Mouse (Mus musculus): ENCODE results near the gene Ptpn5. TPM values are rescaled to one million over a fixed set of nuclear protein-coding genes. Genes with fewer than 3 reads are reported as not detected.

Ptpn5 gene
- polyA plus RNA-seq (2016; fragmentation: Nextera tagmentation; extraction: Ambion mirVana): 46.4 and 51.5 TPM in 2 replicates

DNA sequence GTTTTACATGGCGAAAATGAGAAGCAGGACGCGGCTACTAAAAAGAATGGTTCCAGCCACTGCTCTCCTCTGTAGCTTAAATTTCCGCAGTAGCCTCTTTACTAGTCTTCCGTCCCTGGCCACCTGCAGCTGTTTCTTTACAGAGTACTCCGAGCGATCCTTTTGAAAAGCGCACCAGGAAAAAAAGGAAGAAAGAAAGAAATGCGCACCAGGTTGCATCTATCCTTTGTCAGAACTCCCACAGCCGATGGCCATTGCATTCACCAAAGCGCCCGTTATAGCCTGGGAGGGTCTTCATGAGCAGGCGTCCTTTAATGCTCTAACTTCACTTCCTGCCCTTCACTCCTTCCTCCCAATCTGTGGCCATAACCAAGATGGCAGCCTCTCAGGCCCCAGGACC, at the start of gene Ptpn5:
Gene Ptpn5, minus strand, starts transcription at position 354 of the 400 bp plus-strand sequence.
- peak within 1 kb of the TSS; percentile 71 for H3K4me2 ChIP-seq (replicated peaks)
- no peaks in the 10 kb centered on the region for H3K36me3 ChIP-seq
- H3K4me1 ChIP-seq: no peaks in the 10 kb centered on the region
- peak within 1 kb of the TSS; percentile 63 for H3K4me3 ChIP-seq
- H3K9me3 ChIP-seq: no peaks in the 10 kb centered on the region
- no peak for ATAC-seq (ENCODE audit: low FRiP score, low read depth)
- WGBS: 2% methylated on average over 13 of the region's 13 CpGs
- peaks cover 44% of the 10 kb centered on the region for H3K27me3 ChIP-seq
- H3K27ac ChIP-seq (replicated peaks): peak within 1 kb of the TSS; percentile 78
- H3K9ac ChIP-seq (replicated peaks): peak within 1 kb of the TSS; percentile 76

DNA sequence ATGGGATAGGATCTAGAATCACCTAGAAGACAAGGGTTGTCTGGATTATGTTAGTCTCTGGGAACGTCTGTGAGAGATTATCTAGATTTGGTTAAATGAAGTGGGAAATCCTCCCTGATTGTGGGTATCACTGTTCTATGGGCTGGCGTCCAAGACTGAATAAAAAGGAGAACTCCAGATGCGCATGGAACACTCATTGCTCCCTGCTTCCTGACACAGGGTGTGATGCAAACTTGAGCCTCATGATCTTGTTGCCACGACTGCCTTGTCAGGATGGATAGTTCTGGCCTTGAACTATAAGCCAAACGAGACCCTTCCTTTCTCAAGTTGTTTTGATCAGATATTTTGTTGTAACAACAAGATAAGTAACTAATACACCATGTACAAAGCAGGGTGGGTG, 37.3 kb upstream of the Ptpn5 start:
- ATAC-seq (ENCODE audit: low FRiP score, low read depth): no peak
- no peak overlapping the region for H3K27ac ChIP-seq (replicated peaks)
- H3K9ac ChIP-seq (replicated peaks): no peak overlapping the region
- H3K27me3 ChIP-seq: no peaks in the 10 kb centered on the region
- no peak overlapping the region for H3K4me3 ChIP-seq
- no peaks in the 10 kb centered on the region for H3K9me3 ChIP-seq
- WGBS: 78% methylated on average over 5 of the region's 5 CpGs
- no peaks in the 10 kb centered on the region for H3K36me3 ChIP-seq
- no peak overlapping the region for H3K4me2 ChIP-seq (replicated peaks)
- no peaks in the 10 kb centered on the region for H3K4me1 ChIP-seq

DNA sequence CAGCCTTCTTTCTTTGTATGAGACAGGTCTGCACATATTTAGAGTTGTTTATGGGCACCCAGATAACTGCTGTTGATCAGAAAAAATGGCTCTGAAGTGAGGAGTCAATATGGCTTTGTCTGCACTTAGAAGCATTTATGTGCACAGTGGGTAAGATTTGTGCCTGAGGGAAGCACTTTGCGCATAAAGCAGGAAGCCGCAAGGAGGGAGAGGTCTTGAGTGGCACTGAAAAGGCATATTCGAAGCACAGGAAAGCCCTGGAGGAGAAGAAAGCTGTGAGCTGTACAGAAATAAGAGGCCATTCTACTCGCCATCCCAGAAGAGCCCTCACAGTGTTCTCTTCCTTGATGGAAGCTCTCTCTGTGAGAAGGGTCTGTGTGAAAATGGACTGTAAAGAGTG, 31.5 kb upstream of the Ptpn5 start:
- no peak for ATAC-seq (ENCODE audit: low FRiP score, low read depth)
- H3K9ac ChIP-seq (replicated peaks): no peak overlapping the region
- no peaks in the 10 kb centered on the region for H3K4me1 ChIP-seq
- no peaks in the 10 kb centered on the region for H3K9me3 ChIP-seq
- no peak overlapping the region for H3K4me3 ChIP-seq
- no peaks in the 10 kb centered on the region for H3K36me3 ChIP-seq
- no peak overlapping the region for H3K4me2 ChIP-seq (replicated peaks)
- H3K27me3 ChIP-seq: no peaks in the 10 kb centered on the region
- H3K27ac ChIP-seq (replicated peaks): no peak overlapping the region
- 86% methylated on average over 4 of the region's 4 CpGs for WGBS

DNA sequence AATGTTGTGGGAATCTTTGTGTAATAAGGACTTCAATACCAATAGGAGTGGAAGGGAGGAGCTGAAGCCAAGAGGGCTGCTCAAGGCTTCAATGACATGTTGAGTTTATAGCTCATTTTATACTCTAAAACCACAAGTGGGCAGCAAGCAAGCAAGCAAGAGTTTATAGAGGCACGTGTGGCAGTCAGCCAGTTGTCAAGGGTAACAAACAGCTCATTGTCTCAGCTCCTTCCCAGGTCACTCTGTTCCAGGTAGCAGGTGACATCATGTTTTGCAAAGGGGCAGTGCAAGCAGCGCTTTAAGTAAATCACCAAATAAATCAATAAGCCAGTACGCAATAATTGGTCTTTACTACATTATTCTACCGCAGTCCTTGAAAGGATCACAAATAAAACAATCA, 29.7 kb upstream of the Ptpn5 start:
- no peak overlapping the region for H3K4me2 ChIP-seq (replicated peaks)
- no peak for ATAC-seq (ENCODE audit: low FRiP score, low read depth)
- no peak overlapping the region for H3K4me3 ChIP-seq
- no peaks in the 10 kb centered on the region for H3K9me3 ChIP-seq
- H3K4me1 ChIP-seq: no peaks in the 10 kb centered on the region
- H3K9ac ChIP-seq (replicated peaks): no peak overlapping the region
- no peaks in the 10 kb centered on the region for H3K36me3 ChIP-seq
- H3K27ac ChIP-seq (replicated peaks): no peak overlapping the region
- H3K27me3 ChIP-seq: no peaks in the 10 kb centered on the region
- WGBS: 86% methylated on average over 4 of the region's 4 CpGs

DNA sequence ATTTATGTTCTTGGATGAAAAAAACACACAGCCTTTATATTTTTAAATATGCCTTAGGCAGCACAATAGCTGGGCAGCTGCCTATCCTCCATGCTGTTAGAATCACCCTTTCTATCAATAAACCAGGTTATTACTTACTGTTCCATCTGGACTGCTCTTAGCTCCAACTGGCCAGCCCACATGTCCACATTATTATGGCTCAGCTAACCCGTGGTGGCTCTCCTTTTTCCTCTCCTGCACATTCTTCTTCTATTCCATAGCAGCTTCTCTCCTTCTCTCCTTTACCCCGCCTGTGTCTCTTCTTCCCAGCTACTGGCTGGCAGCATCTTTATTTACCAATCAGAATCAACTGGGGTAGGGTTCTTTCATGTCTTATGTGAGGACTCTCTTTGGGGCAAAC, 25.0 kb upstream of the Ptpn5 start:
- H3K9ac ChIP-seq (replicated peaks): no peak overlapping the region
- H3K36me3 ChIP-seq: no peaks in the 10 kb centered on the region
- no peak overlapping the region for H3K4me3 ChIP-seq
- H3K9me3 ChIP-seq: no peaks in the 10 kb centered on the region
- H3K27me3 ChIP-seq: no peaks in the 10 kb centered on the region
- no peaks in the 10 kb centered on the region for H3K4me1 ChIP-seq
- no peak for ATAC-seq (ENCODE audit: low FRiP score, low read depth)
- no peak overlapping the region for H3K4me2 ChIP-seq (replicated peaks)
- WGBS: 60% methylated on average over 2 of the region's 2 CpGs
- no peak overlapping the region for H3K27ac ChIP-seq (replicated peaks)

DNA sequence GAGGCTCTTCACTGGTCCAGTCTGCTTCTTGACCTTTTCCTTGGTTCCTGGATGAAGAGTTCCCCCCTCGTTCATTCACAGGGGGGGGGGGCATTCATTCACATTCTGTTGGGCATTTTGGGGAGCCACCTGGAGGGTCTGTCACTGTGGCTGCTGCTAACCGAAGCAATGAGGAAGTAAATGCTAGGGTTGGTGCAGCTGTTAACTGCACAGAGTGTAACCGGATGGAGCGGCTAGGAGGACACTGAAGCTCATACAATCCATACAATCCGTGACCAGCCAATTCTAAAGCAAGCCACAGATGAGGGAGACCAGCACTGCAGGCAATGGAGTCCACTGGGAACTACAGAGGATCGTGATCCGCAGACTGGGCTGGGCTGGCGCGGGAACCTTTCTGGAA, 24.3 kb upstream of the Ptpn5 start:
- H3K9me3 ChIP-seq: no peaks in the 10 kb centered on the region
- H3K27ac ChIP-seq (replicated peaks): no peak overlapping the region
- H3K36me3 ChIP-seq: no peaks in the 10 kb centered on the region
- 84% methylated on average over 9 of the region's 9 CpGs for WGBS
- H3K9ac ChIP-seq (replicated peaks): no peak overlapping the region
- no peaks in the 10 kb centered on the region for H3K27me3 ChIP-seq
- no peaks in the 10 kb centered on the region for H3K4me1 ChIP-seq
- no peak for ATAC-seq (ENCODE audit: low FRiP score, low read depth)
- H3K4me2 ChIP-seq (replicated peaks): no peak overlapping the region
- no peak overlapping the region for H3K4me3 ChIP-seq

DNA sequence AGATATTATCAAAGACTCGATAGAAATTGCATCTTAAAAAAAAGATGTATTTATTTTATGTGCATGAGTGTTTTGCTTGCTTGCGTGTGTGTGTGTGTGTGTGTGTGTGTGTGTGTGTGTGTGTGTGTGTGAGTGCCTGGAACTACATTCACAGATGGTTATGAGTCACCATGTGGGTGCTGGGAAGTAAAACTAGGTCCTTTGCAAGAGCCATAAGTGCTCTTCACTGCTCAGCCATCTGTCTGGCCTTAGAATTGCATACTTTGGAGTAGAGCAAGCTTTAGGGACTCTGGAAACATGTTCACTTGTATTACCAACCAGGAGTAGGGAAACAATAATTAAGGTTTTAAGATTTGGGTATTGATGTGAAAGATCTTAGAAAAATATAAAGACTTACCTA, 22.4 kb upstream of the Ptpn5 start:
- H3K27me3 ChIP-seq: no peaks in the 10 kb centered on the region
- no peak for ATAC-seq (ENCODE audit: low FRiP score, low read depth)
- no peak overlapping the region for H3K9ac ChIP-seq (replicated peaks)
- no peak overlapping the region for H3K4me3 ChIP-seq
- H3K36me3 ChIP-seq: no peaks in the 10 kb centered on the region
- WGBS: 83% methylated on average over 2 of the region's 2 CpGs
- H3K4me2 ChIP-seq (replicated peaks): no peak overlapping the region
- no peaks in the 10 kb centered on the region for H3K4me1 ChIP-seq
- no peak overlapping the region for H3K27ac ChIP-seq (replicated peaks)
- no peaks in the 10 kb centered on the region for H3K9me3 ChIP-seq

DNA sequence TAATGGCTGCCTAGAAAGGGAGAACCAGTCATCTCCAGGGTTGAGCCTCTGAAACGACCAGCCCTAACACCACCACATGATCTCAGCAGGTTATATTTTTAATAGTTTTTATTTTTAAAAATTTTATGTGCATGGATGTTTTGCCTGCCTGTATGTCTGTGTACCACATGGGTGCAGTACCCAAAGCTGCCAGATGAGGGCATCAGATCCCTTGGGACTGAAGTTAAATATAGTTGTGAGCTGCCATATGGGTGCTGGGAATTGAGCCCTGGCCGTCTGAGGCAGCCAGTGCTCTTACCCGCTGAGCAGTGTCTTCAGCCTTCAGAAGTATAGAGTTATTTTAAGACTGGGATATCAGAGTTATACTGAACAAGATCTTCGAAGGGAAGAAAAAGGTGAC, 21.9 kb upstream of the Ptpn5 start:
- no peak overlapping the region for H3K4me2 ChIP-seq (replicated peaks)
- H3K9ac ChIP-seq (replicated peaks): no peak overlapping the region
- H3K9me3 ChIP-seq: no peaks in the 10 kb centered on the region
- no peaks in the 10 kb centered on the region for H3K27me3 ChIP-seq
- 91% methylated on average over 4 of the region's 4 CpGs for WGBS
- no peak overlapping the region for H3K4me3 ChIP-seq
- H3K36me3 ChIP-seq: no peaks in the 10 kb centered on the region
- no peak for ATAC-seq (ENCODE audit: low FRiP score, low read depth)
- H3K4me1 ChIP-seq: no peaks in the 10 kb centered on the region
- no peak overlapping the region for H3K27ac ChIP-seq (replicated peaks)

DNA sequence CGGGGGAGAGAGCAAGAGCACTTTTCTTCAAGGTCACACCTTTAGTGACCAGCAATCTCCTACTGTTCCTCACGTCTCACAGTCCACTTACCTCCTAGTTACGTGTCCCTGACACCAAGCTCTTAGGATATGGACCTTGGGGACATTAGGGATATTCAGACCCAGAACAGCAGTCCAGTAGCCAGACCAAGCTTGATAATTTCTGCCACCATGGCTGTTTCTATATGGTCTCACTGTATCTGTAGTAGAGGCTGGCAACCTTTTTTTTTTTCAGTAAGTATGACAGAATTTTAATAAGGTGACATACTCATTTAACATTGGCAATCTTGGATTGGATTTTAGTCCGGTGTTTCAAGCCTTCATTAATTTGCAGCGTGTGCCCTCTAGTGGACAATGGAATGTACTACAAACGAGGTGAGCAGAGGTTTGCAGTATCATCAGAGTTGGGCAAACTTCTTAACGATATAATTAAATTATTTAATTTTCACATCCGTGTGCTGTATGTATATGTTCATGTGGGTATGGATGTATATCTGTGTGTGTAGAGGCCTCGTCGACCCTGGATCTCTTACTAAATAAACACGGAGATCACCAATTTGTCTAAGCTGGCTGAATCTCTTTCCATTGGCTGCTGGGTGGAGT, 17.1 kb upstream of the Ptpn5 start:
- 16% methylated on average over 11 of the region's 11 CpGs for WGBS
- ATAC-seq (ENCODE audit: low FRiP score, low read depth): peak; percentile 58; the same call in 1 of the 2 replicates

DNA sequence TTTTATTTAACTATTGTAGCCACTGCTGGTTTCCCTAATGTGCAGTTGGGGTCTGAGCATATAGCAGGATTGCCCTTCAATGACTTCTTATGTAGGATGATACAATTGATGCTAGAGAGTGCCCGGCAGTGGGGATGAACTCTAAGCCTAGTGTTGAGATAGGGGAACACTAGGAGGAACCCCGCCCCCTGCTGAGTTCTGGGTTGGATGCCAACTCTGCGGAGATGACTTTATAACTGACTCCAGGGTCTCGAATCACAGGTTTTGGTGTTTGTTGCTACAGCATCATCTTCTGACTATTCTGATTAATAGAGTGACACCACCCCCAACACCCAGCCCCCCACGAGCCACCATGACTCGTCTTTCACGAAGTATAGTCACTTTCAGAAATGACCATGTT, 14.8 kb upstream of the Ptpn5 start:
- H3K9ac ChIP-seq (replicated peaks): no peak overlapping the region
- H3K4me1 ChIP-seq: no peaks in the 10 kb centered on the region
- H3K27ac ChIP-seq (replicated peaks): no peak overlapping the region
- H3K4me2 ChIP-seq (replicated peaks): no peak overlapping the region
- no peaks in the 10 kb centered on the region for H3K9me3 ChIP-seq
- H3K27me3 ChIP-seq: no peaks in the 10 kb centered on the region
- H3K36me3 ChIP-seq: no peaks in the 10 kb centered on the region
- 88% methylated on average over 7 of the region's 7 CpGs for WGBS
- no peak for ATAC-seq (ENCODE audit: low FRiP score, low read depth)
- H3K4me3 ChIP-seq: no peak overlapping the region

More for the DNA sequence above, 17.1 kb upstream of the Ptpn5 start:
- H3K27ac ChIP-seq (replicated peaks): no peak overlapping the region
- H3K4me3 ChIP-seq: no peak overlapping the region
- no peaks in the 10 kb centered on the region for H3K36me3 ChIP-seq
- H3K4me1 ChIP-seq: no peaks in the 10 kb centered on the region
- H3K4me2 ChIP-seq (replicated peaks): no peak overlapping the region
- H3K9ac ChIP-seq (replicated peaks): no peak overlapping the region
- no peaks in the 10 kb centered on the region for H3K9me3 ChIP-seq
- no peaks in the 10 kb centered on the region for H3K27me3 ChIP-seq

DNA sequence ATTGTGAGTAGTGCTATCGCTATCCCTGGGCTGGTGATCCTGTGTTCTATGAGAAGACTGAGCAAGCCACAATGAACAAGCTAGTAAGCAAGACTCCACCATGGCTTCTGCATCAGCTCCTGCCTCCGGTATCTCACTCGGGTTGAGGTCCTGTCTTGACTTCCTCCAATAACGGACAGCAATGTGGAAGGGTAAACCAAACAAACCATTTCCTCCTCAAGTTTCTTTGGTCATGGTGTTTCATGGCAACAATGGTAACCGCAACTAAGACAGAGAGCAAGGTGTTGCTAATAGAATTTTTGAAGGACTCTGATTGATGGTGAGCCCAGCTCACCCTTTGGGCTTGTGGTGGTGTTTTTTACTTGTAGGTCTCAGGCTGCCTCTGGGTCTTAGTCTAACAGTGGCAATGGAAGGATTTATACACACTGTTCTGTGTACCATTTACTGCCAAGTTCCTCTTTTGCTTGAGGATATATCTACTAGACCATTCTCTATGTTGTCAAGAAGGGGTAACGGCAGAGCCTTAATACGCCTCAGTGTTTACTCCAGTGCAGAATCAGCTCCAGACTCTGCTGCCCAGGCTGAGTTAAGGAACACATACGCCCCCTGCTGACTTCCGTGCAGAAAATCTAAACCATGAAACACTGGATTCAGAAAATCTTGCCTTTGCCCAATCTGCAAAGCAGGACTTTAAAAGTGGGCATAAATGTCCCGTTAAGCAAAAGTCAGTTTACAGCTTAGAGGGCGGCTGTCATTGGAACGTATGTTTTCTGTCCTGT, 12.7 kb upstream of the Ptpn5 start:
- Histone ChIP-seq H3K4me1 (no peaks in the 10 kb centered on the region), H3K9me3 (no peaks in the 10 kb centered on the region), H3K27me3 (no peaks in the 10 kb centered on the region), H3K36me3 (no peaks in the 10 kb centered on the region), H3K27ac (replicated peaks) (no peak overlapping the region), H3K4me2 (replicated peaks) (no peak overlapping the region), H3K4me3 (no peak overlapping the region), H3K9ac (replicated peaks) (no peak overlapping the region)
- WGBS: 69% methylated on average over 12 of the region's 12 CpGs
- ATAC-seq (ENCODE audit: low FRiP score, low read depth): no peak

DNA sequence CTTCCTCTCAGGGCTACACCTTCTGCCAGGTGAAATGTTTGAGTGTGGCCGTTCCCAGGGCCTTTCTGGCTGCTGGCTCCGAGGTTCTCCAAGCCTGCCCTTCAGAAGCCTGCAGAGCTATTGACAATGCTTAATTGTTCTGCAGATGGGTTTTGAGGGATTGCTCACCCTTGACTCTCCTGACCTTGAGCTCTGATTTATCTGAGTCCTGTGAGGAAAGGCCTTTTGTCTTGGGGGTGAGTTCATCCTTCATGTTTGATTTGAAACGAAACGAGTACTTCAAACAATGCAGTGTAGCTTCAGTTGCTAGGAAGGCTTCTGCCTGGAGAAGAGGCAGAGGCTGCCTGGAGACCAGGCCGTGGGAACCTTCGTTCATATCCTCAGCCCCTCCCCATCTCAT, 10.8 kb upstream of the Ptpn5 start:
- H3K9ac ChIP-seq (replicated peaks): no peak overlapping the region
- no peaks in the 10 kb centered on the region for H3K9me3 ChIP-seq
- no peak overlapping the region for H3K27ac ChIP-seq (replicated peaks)
- no peaks in the 10 kb centered on the region for H3K27me3 ChIP-seq
- H3K4me1 ChIP-seq: no peaks in the 10 kb centered on the region
- no peak overlapping the region for H3K4me2 ChIP-seq (replicated peaks)
- no peaks in the 10 kb centered on the region for H3K36me3 ChIP-seq
- no peak overlapping the region for H3K4me3 ChIP-seq
- ATAC-seq (ENCODE audit: low FRiP score, low read depth): no peak
- 28% methylated on average over 6 of the region's 6 CpGs for WGBS
